Mouse (Mus musculus) neural tube, embryonic 14.5 days (tissue): ENCODE data around the gene Selenok. TPM values are rescaled to one million over a fixed set of nuclear protein-coding genes. Genes with fewer than 3 reads are reported as not detected.

Experiments
- ATAC-seq: fragments of 200-750 bp; cut with Nextera tagmentation; 2 replicates; pipeline ENCODE4 v1.8.0; 2017; ENCODE audit warnings: low read depth, mild to moderate bottlenecking, moderate TSS enrichment, moderate library complexity
- H3K27ac ChIP-seq: fragments of 300-500 bp; sonication (generic); 2 replicates; pipeline ENCODE4 v1.5.1; 2014; ENCODE audit warnings: low read depth, mild to moderate bottlenecking, control low read depth, low read length, moderate library complexity, mixed read lengths
- H3K27me3 ChIP-seq: fragments of 300-500 bp; sonication (generic); 2 replicates; pipeline ENCODE4 v1.6.1; 2014; ENCODE audit warnings: low read length; ENCODE audit not compliant: control insufficient read depth, insufficient read depth
- H3K36me3 ChIP-seq: fragments of 300-500 bp; sonication (generic); 2 replicates; pipeline ENCODE4 v1.6.1; 2014; ENCODE audit warnings: low read length, mixed read lengths; ENCODE audit not compliant: control insufficient read depth, insufficient read depth
- H3K4me1 ChIP-seq: fragments of 300-500 bp; sonication (generic); 2 replicates; pipeline ENCODE4 v1.6.1; 2014; ENCODE audit warnings: low read length; ENCODE audit not compliant: control insufficient read depth, insufficient read depth
- H3K4me2 ChIP-seq: fragments of 300-500 bp; sonication (generic); 2 replicates; pipeline ENCODE4 v1.6.1; 2014; ENCODE audit warnings: mild to moderate bottlenecking, low read depth, low read length, control low read depth
- H3K4me3 ChIP-seq: fragments of 300-500 bp; sonication (generic); 2 replicates; pipeline ENCODE4 v1.5.1; 2014; ENCODE audit warnings: low read depth, low read length, control low read depth, mixed read lengths
- H3K9ac ChIP-seq: fragments of 300-500 bp; sonication (generic); replicated peaks from 2 replicates; pipeline ENCODE4 v1.6.1; 2014; ENCODE audit warnings: low read depth, mild to moderate bottlenecking, control low read depth, low read length, mixed read lengths
- H3K9me3 ChIP-seq: fragments of 300-500 bp; sonication (generic); 2 replicates; pipeline ENCODE4 v1.6.1; 2016; ENCODE audit warnings: low read length; ENCODE audit not compliant: control insufficient read depth
- WGBS: fragments of 180-500 bp; shearing (Covaris S2); extraction: QIAGEN DNeasy Blood & Tissue Kit; methylation state at CpG from one replicate; pipeline ENCODE4 v1.1.7; 2014; 5-methylcytosine and 5-hydroxymethylcytosine counted together
- polyA plus RNA-seq: library from polyadenylated mRNA; unstranded; fragments of >200 nt; fragmentation: Nextera tagmentation; extraction: Ambion mirVana; gene quantifications from 2 replicates; pipeline ENCODE4 v1.2.1, GENCODE M21; 2014

The Selenok gene
- polyA plus RNA-seq, 1 experiment from 2014 or later, result 315 TPM

GRCm38 (mm10) chr14:29957393-29957792 is 10.7 kb upstream of the Selenok start:
- H3K27me3 ChIP-seq, result no peaks in the 10 kb centered on the region
- H3K4me1 ChIP-seq, result no peaks in the 10 kb centered on the region
- no peak overlapping the region for H3K9ac ChIP-seq
- H3K4me2 ChIP-seq, result no peak overlapping the region
- H3K27ac ChIP-seq, result no peak overlapping the region
- H3K4me3 ChIP-seq, result no peak overlapping the region
- no peaks in the 10 kb centered on the region for H3K9me3 ChIP-seq
- H3K36me3 ChIP-seq, result no peaks in the 10 kb centered on the region
- no peak for ATAC-seq

GRCm38 (mm10) chr14:29967611-29968010 is 497 bp upstream of the Selenok start:
- Histone ChIP-seq H3K4me1 (peaks cover 19% of the 10 kb centered on the region), H3K9me3 (no peaks in the 10 kb centered on the region), H3K4me3 (peak overlapping the region; percentile 84), H3K36me3 (peaks cover 10% of the 10 kb centered on the region), H3K9ac (peak overlapping the region; percentile 88; the same call in 1 of the 2 replicates), H3K4me2 (peak overlapping the region; percentile 75), H3K27ac (peak overlapping the region; percentile 64), H3K27me3 (no peaks in the 10 kb centered on the region; the same call in 1 of the 2 replicates)
- no peak for ATAC-seq
- WGBS, result 66% methylated on average over 7 of the region's 7 CpGs

GRCm38 (mm10) chr14:29971446-29971845 is 3.3 kb downstream of the Selenok start:
- H3K9ac ChIP-seq, result no peak overlapping the region
- H3K27ac ChIP-seq, result no peak overlapping the region
- no peak overlapping the region for H3K4me2 ChIP-seq
- no peak overlapping the region for H3K4me3 ChIP-seq
- 97% methylated on average over 7 of the region's 7 CpGs for WGBS
- peaks cover 19% of the 10 kb centered on the region for H3K4me1 ChIP-seq
- H3K9me3 ChIP-seq, result no peaks in the 10 kb centered on the region
- no peaks in the 10 kb centered on the region; the same call in 1 of the 2 replicates for H3K27me3 ChIP-seq
- H3K36me3 ChIP-seq, result peaks cover 31% of the 10 kb centered on the region
- no peak for ATAC-seq

GRCm38 (mm10) chr14:29971993-29972392 is 3.9 kb downstream of the Selenok start:
- Histone ChIP-seq H3K9ac (no peak overlapping the region), H3K27ac (no peak overlapping the region), H3K36me3 (peaks cover 31% of the 10 kb centered on the region), H3K9me3 (no peaks in the 10 kb centered on the region), H3K4me1 (peaks cover 18% of the 10 kb centered on the region), H3K4me2 (no peak overlapping the region), H3K4me3 (no peak overlapping the region), H3K27me3 (no peaks in the 10 kb centered on the region; the same call in 1 of the 2 replicates)
- ATAC-seq, result no peak
- 89% methylated on average over 5 of the region's 5 CpGs for WGBS

GRCm38 (mm10) chr14:29976927-29977326 is 8.8 kb downstream of the Selenok start:
- Histone ChIP-seq H3K9ac (no peak overlapping the region), H3K4me1 (peaks cover 10% of the 10 kb centered on the region), H3K27ac (no peak overlapping the region), H3K36me3 (peaks cover 36% of the 10 kb centered on the region), H3K4me2 (no peak overlapping the region), H3K27me3 (no peaks in the 10 kb centered on the region), H3K9me3 (no peaks in the 10 kb centered on the region), H3K4me3 (no peak overlapping the region)
- no peak for ATAC-seq
- 98% methylated on average over 6 of the region's 6 CpGs for WGBS

GRCm38 (mm10) chr14:29978254-29979204 is 10.4 kb downstream of the Selenok start, which contains the start of gene Actr8:
TSS of gene Actr8 (plus strand) at chr14:29978337.
- peaks cover 10% of the 10 kb centered on the region for H3K4me1 ChIP-seq
- H3K36me3 ChIP-seq, result peaks cover 40% of the 10 kb centered on the region
- WGBS, result 3% methylated on average over 44 of the region's 44 CpGs
- peak within 1 kb of the TSS; percentile 89 for H3K9ac ChIP-seq
- H3K4me3 ChIP-seq, result peak within 1 kb of the TSS; percentile 74
- H3K27ac ChIP-seq, result peak within 1 kb of the TSS; percentile 93
- H3K27me3 ChIP-seq, result no peaks in the 10 kb centered on the region
- H3K4me2 ChIP-seq, result peak within 1 kb of the TSS; percentile 57
- no peaks in the 10 kb centered on the region for H3K9me3 ChIP-seq
- peak; percentile 95 for ATAC-seq

GRCm38 (mm10) chr14:29980447-29981205 is 12.5 kb downstream of the Selenok start:
- WGBS, result 96% methylated on average over 10 of the region's 10 CpGs
- Histone ChIP-seq H3K9me3 (no peaks in the 10 kb centered on the region), H3K4me1 (peaks cover 10% of the 10 kb centered on the region), H3K36me3 (peaks cover 44% of the 10 kb centered on the region), H3K9ac (no peak overlapping the region), H3K4me3 (no peak overlapping the region), H3K27me3 (no peaks in the 10 kb centered on the region), H3K27ac (no peak overlapping the region), H3K4me2 (no peak overlapping the region)
- no peak for ATAC-seq

- Histone ChIP-seq H3K9me3 (no peaks in the 10 kb centered on the region), H3K4me2 (no peak overlapping the region), H3K4me1 (no peaks in the 10 kb centered on the region), H3K27me3 (no peaks in the 10 kb centered on the region), H3K9ac (no peak overlapping the region), H3K4me3 (no peak overlapping the region), H3K36me3 (peaks cover 83% of the 10 kb centered on the region), H3K27ac (no peak overlapping the region)
- WGBS, result 92% methylated on average over 4 of the region's 4 CpGs
- ATAC-seq, result no peak
These were observed 18.0 kb downstream of the Selenok start for GRCm38 (mm10) chr14:29986096-29986495.

- 94% methylated on average over 6 of the region's 6 CpGs for WGBS
- no peak overlapping the region for H3K9ac ChIP-seq
- peaks cover 92% of the 10 kb centered on the region for H3K36me3 ChIP-seq
- no peaks in the 10 kb centered on the region for H3K9me3 ChIP-seq
- H3K4me2 ChIP-seq, result no peak overlapping the region
- H3K4me3 ChIP-seq, result no peak overlapping the region
- H3K27ac ChIP-seq, result no peak overlapping the region
- no peak for ATAC-seq
- no peaks in the 10 kb centered on the region for H3K4me1 ChIP-seq
- H3K27me3 ChIP-seq, result no peaks in the 10 kb centered on the region
These were observed 19.2 kb downstream of the Selenok start for GRCm38 (mm10) chr14:29987276-29987675.
